Mouse (Mus musculus) ES-E14 (cell line): ENCODE results near the gene Prrx2. TPM values are rescaled to one million over a fixed set of nuclear protein-coding genes. Genes with fewer than 3 reads are reported as not detected.

Experiments
- DNase-seq: peaks from one replicate; pipeline ENCODE4 v3.0.0-alpha.2; 2013; ENCODE audit warnings: low read depth, low spot score
- H3K27ac ChIP-seq: 2 replicates; pipeline ENCODE4 v1.5.1; 2012; ENCODE audit warnings: low read depth, mild to moderate bottlenecking, low read length, moderate library complexity, mixed read lengths; ENCODE audit not compliant: poor library complexity, insufficient read depth, severe bottlenecking
- H3K36me3 ChIP-seq: 2 replicates; pipeline ENCODE4 v1.6.1; 2012; ENCODE audit warnings: mild to moderate bottlenecking, low read length, moderate library complexity, mixed read lengths; ENCODE audit not compliant: control insufficient read depth, poor library complexity, insufficient read depth, severe bottlenecking
- H3K4me1 ChIP-seq, 2 experiments: fragments of 150-350 bp in 1 of 2; sonication (generic) in 1 of 2; 2 replicates each; pipeline ENCODE4 v1.6.1; 2012; ENCODE audit warnings: low read length in 2 of 2, mild to moderate bottlenecking in 1 of 2, mixed read lengths in 1 of 2; ENCODE audit not compliant: control insufficient read depth in 2 of 2, insufficient read depth in 2 of 2, poor library complexity in 1 of 2
- H3K4me3 ChIP-seq, 2 experiments: fragments of 150-350 bp in 1 of 2; sonication (generic) in 1 of 2; 2 replicates each; pipeline ENCODE4 v1.5.1; 2012; ENCODE audit warnings: low read length in 2 of 2, low read depth in 1 of 2, mild to moderate bottlenecking in 1 of 2, mixed read lengths in 1 of 2; ENCODE audit not compliant: insufficient read depth in 1 of 2, poor library complexity in 1 of 2, severe bottlenecking in 1 of 2
- H3K9ac ChIP-seq: 2 replicates; pipeline ENCODE4 v1.6.1; 2012; ENCODE audit warnings: low read depth, mild to moderate bottlenecking, low read length, mixed read lengths; ENCODE audit not compliant: poor library complexity, insufficient read depth, severe bottlenecking
- H3K9me3 ChIP-seq: fragments of 150-350 bp; sonication (generic); 2 replicates; pipeline ENCODE4 v1.6.1; 2012; ENCODE audit warnings: low read depth, mild to moderate bottlenecking, low read length; ENCODE audit not compliant: control insufficient read depth, insufficient read depth
- CHD2 ChIP-seq: IDR thresholded peaks from 2 replicates; pipeline ENCODE4 v1.6.1; 2014; ENCODE audit warnings: mild to moderate bottlenecking, low read depth, low read length, inconsistent platforms
- HCFC1 ChIP-seq: IDR thresholded peaks from 2 replicates; pipeline ENCODE4 v1.6.1; 2012; ENCODE audit warnings: low read length, inconsistent platforms, borderline replicate concordance; ENCODE audit not compliant: insufficient read depth
- MAFK ChIP-seq: IDR thresholded peaks from 2 replicates; pipeline ENCODE4 v1.6.1; 2014; ENCODE audit warnings: mild to moderate bottlenecking, low read depth, low read length, inconsistent platforms; ENCODE audit not compliant: insufficient read depth
- ZC3H11A ChIP-seq: IDR thresholded peaks from 2 replicates; pipeline ENCODE4 v1.6.1; 2012; ENCODE audit warnings: low read depth, mild to moderate bottlenecking, inconsistent platforms, low read length, borderline replicate concordance
- ZNF384 ChIP-seq: IDR thresholded peaks from 2 replicates; pipeline ENCODE4 v1.6.1; 2012; ENCODE audit warnings: low read depth, low read length, inconsistent platforms
- in situ Hi-C, 2 experiments: fragments of 600-800 bp; cut with MboI; formaldehyde crosslinking; loops; one replicate each; pipeline ENCODE4 v1.15.1; 2025; ENCODE audit warnings: low sequenced_read_pairs in 2 of 2, inconsistent platforms in 1 of 2; ENCODE audit not compliant: unreplicated experiment in 2 of 2
- total RNA-seq: library from RNA; depleted of rRNA; stranded (reverse); fragments of 300-350 nt; gene quantifications from 2 replicates; pipeline ENCODE4 v1.2.3, GENCODE M21; 2012

Gene Prrx2
- total RNA-seq, 1 experiment, result 16.2 TPM

DNA sequence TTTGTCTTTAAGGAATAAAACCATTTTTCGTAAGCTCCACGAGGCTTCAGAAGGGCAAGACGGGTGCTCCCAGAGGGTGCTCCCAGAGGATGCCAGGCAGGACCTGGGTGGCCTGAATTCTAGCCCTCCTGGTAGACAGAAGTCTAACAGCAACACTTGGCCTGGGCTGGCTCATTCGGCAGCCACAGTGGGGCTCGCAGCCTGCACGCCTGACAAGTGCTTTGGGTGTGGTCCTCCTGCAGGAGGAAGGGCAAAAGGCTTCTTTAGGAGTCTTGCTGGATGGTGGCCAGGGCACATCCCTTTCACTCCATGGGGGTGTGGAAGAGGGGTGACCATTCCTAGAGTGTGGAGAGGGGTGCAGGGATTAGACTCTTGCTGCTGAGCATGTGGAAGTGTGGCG, 46.4 kb downstream of the Prrx2 start:
- no peak overlapping the region for H3K27ac ChIP-seq
- DNase-seq, result no peak
- in situ Hi-C loops, result no loop called here
- H3K4me1 ChIP-seq, result peaks cover 4 to 25% of the 10 kb centered on the region in 2 experiments
- TF ChIP-seq ZC3H11A (no peak), MAFK (no peak), CHD2 (no peak), ZNF384 (no peak), HCFC1 (no peak)
- no peaks in the 10 kb centered on the region for H3K9me3 ChIP-seq
- H3K36me3 ChIP-seq, result no peaks in the 10 kb centered on the region
- H3K9ac ChIP-seq, result no peak overlapping the region
- no peak overlapping the region for H3K4me3 ChIP-seq

DNA sequence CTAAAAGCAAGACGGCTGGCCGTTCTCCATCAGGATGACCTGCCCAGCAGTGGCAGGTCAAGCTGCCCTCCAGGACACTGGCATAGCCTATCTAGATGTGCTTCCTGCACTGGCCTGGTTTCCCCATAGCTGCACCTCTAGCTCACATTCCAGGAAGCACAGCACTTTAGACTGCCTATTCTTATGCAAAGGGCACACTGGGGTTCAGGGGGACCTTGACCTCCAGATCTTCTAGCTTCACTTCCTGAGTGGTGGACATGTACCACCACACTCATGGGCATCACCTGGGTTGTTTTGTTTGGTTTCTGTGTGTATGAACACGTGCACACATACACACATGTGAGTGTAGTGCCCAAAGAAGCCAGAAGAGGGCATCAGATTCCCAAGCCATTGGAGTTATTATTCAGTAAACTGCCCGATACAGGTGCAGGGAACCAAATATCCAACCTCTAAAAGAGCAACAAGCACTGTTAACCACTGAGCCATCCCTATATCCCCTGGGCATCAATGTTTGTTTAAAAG, 50.1 kb downstream of the Prrx2 start:
- in situ Hi-C loops, result no loop called here
- Histone ChIP-seq H3K27ac (no peak overlapping the region), H3K4me3 (no peak overlapping the region), H3K9ac (peak overlapping the region; percentile 28; the same call in 1 of the 2 replicates), H3K9me3 (no peaks in the 10 kb centered on the region), H3K36me3 (no peaks in the 10 kb centered on the region), H3K4me1 (peaks cover 4 to 25% of the 10 kb centered on the region in 2 experiments)
- TF ChIP-seq ZC3H11A (no peak), HCFC1 (no peak), MAFK (no peak), ZNF384 (no peak), CHD2 (no peak; the same call in 1 of the 2 replicates)
- no peak for DNase-seq

DNA sequence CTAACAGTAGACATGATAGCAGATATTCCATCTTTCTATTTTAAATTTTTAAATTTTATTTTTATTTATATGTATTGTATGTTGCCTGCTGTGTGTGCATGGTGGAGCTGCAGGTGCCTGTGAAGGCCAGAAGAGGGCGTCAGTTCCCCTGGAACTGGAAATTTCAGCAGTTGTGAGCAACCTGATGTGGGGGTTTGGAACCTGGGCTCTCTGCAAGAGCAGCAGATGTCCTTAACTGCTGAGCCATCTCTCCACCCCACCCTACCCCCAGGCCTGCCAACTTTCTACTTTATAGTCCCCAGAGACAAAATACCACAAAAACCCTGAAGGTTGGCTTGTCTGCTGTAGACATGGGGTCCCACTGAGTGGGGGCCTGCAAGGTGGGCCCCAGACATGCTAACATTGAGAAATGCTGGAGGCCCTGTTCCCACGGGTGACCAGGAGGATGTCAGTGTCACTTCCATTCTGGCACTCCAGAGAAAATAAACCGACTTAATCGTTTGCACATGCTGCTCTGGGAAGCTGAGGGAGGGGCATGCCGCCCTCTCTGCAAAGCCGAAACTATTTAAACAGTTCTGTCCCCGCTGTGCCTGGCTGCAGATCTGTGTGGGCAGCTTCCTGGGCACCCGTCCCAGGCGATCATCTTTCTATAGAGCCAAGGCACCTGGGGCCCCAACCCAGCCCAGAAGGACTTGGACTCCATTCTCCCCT, 50.8 kb downstream of the Prrx2 start:
- in situ Hi-C loops, result no loop called here
- no peak for DNase-seq
- Histone ChIP-seq H3K27ac (0 out of 2 replicates have a peak overlapping the region, but pooled peaks have one; percentile 33), H3K36me3 (no peaks in the 10 kb centered on the region), H3K9ac (no peak overlapping the region), H3K4me3 (no peak overlapping the region), H3K4me1 (peaks cover 4 to 24% of the 10 kb centered on the region in 2 experiments), H3K9me3 (no peaks in the 10 kb centered on the region)
- no peak for TF ChIP-seq MAFK
- TF ChIP-seq ZC3H11A, result no peak
- TF ChIP-seq HCFC1, result no peak
- TF ChIP-seq CHD2, result no peak
- TF ChIP-seq ZNF384, result no peak

DNA sequence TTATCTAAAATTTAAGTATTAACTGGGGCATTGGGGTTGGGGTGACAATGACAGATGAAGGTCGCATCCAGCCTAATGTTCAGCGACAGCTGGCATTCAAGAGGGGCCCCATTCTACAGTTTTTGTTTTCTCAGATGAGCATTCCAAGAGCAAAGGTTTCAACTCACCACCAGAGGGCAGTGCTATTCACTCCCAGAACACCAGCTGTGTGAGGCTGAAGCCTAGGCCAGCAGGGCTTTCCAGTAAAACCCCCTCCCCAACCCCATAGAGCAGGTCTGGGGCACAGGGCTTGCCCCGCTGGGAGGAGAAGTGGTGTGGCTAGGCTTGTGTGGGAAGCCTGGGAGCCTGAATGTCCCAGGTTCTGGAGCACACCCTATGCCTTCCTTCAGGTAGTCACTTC, 56.2 kb downstream of the Prrx2 start:
- Histone ChIP-seq H3K9me3 (no peaks in the 10 kb centered on the region), H3K4me3 (no peak overlapping the region), H3K4me1 (peaks cover 1 to 13% of the 10 kb centered on the region in 2 experiments), H3K27ac (no peak overlapping the region), H3K36me3 (no peaks in the 10 kb centered on the region), H3K9ac (peak overlapping the region; percentile 19; the same call in 1 of the 2 replicates)
- TF ChIP-seq ZNF384, result no peak
- peak; percentile 57 for TF ChIP-seq ZC3H11A
- DNase-seq, result peak; percentile 57
- in situ Hi-C loops, result no loop called here
